Mouse (Mus musculus): ENCODE measurements at regions not wholly inside any gene's neighbourhood (a gene's known extent, or its start where the extent isn't known, plus 50 kb on each side); places are given as distances from the start of the nearest gene placed in this dataset.

GRCm38 (mm10) chr13:30055141-30055645 is 69.3 kb upstream of the E2f3 start:
- TF ChIP-seq CTCF (IDR thresholded peaks at IDR 0.05; ENCODE audit: low read depth, low read length) (no peak), POLR2A (IDR thresholded peaks at IDR 0.05; ENCODE audit: insufficient read depth, low read length) (no peak), EP300 (IDR thresholded peaks at IDR 0.05; ENCODE audit: insufficient read depth, low read depth, low read length) (no peak)
